Mouse (Mus musculus): ENCODE measurements at regions not wholly inside any gene's neighbourhood (a gene's known extent, or its start where the extent isn't known, plus 50 kb on each side); places are given as distances from the start of the nearest gene placed in this dataset.

DNA sequence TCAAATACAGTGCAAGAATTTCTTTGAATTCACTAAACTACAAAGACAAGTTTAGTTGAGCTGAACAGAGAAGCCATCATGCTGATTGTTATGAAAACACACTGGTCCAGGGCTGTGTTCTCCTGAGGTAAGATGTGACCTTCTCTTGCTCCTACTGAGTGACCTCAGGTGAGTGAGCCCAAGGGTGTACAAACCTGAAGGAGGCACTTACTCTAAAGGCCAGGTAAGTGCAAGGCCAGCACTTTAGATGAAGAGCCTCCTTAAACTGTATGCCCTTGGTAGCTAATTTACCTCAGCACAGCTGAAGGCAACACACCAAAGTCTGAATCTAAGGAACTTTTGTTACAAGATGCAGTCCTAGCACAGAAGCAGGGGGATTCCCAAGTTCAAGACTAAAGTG lies 128.7 kb upstream of the Lef1 start:
- no peak for DNase-seq (ENCODE audit: low spot score)
- intact Hi-C loops (cut with DNase I): no loop called here

DNA sequence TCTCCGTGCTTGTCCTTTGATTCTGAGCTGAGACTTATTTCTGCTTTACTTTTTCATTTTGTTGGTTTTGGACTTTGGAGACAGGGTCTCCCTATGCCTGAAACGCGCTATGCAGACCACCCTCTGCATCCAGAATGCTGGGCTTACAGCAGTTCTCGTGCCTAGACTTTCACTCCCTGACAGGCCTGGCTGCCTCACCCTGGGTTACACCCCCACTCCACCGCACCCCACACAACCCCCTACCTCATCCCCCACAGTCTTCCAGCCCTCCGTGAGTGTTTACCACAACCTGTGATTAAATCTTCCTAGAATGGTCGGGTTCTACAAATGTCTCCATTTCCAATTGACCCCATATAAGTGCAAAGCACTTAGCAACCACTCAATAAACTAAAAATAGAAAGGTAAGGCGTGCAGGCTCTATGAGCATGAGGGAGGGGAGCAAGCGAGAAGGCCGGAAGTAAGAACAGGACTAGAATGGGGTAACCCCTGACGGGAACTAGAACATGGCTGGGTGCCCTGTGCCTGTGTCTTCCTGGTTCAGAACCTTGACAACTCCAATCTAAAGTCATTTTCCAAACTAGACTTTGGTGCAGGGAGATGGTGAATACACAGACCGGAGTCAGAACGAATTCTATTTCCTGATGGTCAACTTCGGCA lies 131.2 kb upstream of the Lef1 start:
- intact Hi-C loops (cut with DNase I): no loop called here
- no peak for DNase-seq (ENCODE audit: low spot score)

DNA sequence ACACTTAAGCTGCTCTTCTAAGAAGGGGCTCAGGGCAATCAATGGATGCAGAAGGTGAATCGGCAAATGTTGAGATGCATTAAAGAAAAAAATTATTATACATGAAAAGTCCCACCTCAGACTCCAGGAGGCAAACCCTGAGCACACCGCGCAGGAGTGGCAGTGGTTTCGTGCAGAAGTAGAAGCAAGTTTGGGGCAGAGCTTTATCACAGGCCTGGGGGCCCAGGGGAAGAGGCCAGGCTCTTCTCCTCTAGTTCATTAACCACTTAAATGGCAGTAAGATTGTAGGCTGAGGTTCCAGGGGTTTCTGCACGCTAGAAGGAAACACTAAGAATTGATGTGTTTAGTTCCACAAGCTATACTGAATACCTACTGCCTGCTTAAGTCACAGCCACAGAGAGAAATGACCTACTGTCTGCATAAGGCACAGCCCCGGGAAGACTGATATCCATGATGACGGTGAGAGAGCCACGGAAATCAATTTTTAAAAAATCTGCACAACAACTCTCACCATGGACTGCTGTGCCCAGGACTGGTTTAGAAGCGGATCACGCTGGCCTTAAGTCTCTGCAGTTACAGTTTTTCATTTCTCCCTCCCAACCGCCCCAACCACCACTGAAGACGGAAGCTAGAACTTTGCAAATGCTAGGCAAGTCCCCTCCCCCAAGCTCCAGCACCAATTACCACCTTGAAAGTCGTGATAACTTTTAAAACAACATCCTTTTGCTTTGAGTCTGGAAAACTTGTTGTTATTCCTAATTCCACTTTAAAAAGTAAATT lies 132.2 kb upstream of the Lef1 start:
- intact Hi-C loops (cut with DNase I): no loop called here

DNA sequence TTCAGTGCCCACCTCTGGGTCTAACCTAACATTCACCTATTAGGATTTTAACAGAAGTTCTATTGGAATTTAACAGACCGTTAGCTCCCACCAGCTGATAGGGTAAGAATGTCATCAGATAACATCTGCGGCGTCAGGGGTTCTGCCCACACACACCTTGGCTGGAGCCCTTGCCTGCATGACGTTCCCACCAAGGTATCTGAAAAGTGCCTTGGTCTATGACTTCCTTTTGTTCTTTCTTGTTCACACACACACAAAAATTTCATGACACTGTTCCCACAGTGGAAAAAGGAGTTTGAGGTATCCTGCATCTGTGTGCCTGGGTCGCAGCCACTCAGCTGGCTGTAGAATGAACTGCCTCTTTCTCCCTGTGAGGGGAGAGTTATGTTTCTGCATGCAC lies 134.1 kb upstream of the Lef1 start:
- intact Hi-C loops (cut with DNase I): no loop called here
- DNase-seq (ENCODE audit: low spot score): no peak

More for the DNA sequence above, 132.2 kb upstream of the Lef1 start:
- no peak for DNase-seq (ENCODE audit: low spot score)

DNA sequence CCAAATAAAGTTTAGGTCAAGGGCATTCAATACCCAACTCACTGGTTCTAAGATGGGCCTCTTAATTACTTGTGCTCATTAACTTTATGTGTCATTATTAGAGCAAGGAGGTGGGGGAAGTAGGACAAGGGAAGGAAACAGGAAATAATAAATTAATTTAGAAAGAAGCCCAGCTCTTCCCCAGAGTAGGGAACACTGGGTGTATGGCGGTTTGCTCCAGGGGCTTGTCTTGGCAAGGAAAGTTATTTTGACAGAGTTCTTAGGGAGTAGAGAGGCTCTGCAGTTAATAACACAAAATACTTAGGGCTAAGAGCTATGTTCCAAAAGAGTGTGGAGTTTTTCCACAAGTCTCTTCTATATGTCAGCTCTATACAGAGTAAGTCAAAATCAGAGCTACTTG lies 135.0 kb upstream of the Lef1 start:
- intact Hi-C loops (cut with DNase I): no loop called here
- DNase-seq (ENCODE audit: low spot score): no peak

DNA sequence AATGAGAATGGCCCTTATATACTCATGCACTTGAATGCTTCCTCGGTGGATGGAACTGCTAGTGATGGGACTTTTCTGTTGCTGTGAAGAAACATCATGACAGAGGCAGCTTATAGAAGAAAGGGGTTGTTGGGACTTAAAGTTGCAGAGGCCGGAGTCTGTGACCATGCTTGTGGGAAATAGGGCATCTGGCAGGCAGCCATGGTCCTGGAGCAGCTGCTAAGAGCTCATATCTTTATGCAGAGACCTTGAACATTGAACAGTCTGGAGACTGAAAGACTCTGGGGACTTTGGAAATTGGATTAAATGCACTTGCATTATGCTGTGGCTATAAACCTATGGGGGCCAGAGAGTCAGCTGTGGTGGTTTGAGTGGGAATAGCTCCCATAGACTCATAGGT lies 138.1 kb upstream of the Lef1 start:
- DNase-seq (ENCODE audit: low spot score): no peak
- intact Hi-C loops (cut with DNase I): no loop called here

DNA sequence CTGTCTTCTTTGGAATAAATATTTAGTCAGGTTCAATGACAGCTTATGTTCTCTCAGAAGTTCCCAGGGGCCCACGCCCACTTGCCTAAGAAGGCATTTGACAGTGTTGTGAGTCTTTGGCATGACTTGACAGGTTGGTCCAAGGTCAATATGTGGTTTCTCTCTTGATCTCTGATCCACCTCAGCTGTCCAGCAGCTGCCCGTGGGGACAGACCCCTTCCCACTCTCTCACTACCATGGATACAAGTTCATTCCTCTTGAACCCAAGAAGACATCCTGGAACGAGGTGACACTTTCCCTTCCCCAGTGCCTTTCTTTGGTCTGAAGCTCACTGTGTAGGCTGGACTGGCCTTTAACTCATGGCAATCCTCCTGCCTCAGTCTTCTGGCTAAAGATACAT lies 145.0 kb upstream of the Lef1 start:
- intact Hi-C loops (cut with DNase I): no loop called here
- no peak for DNase-seq (ENCODE audit: low spot score)

DNA sequence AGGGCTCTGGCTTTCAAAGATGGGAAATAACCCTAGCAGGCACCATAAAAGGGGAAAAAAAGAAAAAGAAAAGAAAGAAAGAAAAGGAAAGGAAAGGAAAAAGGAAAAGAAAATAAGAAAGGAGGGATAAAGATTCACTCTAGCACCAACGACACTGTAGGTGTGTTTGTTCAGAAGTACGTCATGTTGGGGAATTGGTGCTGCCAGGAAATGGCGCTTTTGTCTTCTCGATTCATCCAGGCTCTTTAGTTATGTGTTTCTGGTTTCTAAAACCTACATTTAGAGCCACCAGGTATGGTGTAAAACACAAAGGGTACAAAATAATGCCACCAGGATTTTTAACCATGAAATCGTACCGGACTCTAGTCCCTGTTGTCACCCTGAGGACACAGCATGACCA lies 146.2 kb upstream of the Lef1 start:
- no peak for DNase-seq (ENCODE audit: low spot score)
- intact Hi-C loops (cut with DNase I): no loop called here

DNA sequence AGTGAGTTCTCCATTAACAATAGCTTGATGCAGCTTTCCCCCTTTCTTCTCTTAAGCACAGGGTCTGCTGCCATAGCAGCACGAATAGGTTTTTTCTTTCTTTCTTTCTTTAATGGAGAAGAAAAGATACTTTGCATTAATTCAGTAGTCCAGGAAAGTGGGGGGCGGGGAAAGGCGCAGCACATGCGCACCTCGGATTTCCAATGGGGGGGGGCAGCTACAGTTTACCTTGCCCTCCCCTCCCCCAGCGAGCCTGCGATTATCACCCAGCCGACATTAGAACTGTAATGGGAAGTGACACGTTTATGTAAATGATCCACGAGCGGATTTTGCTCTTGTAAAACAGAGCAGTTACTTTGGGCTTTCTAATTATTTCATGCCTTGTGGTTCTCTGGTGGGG lies 146.6 kb upstream of the Lef1 start:
- intact Hi-C loops (cut with DNase I): no loop called here
- DNase-seq (ENCODE audit: low spot score): no peak

DNA sequence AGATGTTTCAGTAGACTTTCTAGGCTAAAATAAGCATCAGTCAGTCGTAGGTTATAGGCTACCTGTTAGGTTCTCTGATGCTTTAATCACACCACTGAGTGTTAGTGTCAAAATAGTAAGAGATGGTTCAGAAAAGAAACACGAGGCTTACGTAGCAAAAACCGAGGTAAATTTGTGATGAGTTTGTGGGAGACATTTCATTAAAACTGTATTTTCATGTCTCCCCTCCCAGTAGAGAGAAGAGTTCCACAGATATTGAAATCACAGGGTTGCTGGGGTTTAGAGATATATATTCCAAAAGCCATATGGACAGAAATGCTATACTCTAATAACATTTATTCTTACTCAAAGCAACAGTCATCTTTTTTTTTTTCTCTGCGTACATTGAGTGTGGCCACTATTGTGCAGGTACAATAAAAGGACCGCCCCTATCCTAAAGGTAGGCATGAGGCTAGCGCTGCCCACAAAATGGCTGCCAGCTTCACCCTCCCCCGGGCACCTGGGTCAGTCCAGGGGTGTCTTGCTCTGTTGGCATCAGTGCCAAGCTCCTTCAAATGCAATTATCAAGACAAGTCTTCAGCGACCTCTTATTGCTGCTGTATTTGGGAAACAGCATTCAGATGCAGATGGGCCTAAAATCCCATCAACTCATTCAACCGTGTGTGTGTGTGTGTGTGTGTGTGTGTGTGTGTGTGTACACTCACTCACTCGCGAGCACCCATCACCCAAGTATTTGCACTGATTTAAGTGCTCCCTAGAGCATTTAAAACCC lies 147.4 kb upstream of the Lef1 start:
- intact Hi-C loops (cut with DNase I): no loop called here

DNA sequence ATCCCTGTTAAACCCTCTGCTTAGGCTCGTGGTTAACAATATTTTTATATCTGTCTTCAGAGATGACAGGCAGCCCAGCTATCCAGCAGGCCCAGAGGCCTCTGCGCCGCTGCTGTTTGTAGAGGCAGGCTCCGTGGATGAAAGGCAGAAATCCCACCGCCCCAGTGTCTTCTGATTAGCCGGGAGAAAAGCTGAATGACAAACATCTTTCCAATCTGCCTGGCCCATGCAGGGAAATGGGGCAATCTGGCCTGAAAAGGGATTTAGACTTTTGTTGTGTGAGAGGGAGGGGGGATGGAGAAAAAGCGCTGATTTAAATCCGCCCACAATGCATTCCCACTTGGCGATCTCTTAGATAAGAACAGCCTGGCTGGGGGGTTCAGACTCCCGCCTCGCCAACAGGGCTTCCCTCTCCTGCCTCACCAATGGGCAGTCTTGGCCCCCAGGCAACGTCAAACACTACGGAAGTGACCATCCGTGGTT lies 148.1 kb upstream of the Lef1 start:
- intact Hi-C loops (cut with DNase I): no loop called here
- no peak for DNase-seq (ENCODE audit: low spot score)

More for the DNA sequence above, 147.4 kb upstream of the Lef1 start:
- DNase-seq (ENCODE audit: low spot score): no peak

DNA sequence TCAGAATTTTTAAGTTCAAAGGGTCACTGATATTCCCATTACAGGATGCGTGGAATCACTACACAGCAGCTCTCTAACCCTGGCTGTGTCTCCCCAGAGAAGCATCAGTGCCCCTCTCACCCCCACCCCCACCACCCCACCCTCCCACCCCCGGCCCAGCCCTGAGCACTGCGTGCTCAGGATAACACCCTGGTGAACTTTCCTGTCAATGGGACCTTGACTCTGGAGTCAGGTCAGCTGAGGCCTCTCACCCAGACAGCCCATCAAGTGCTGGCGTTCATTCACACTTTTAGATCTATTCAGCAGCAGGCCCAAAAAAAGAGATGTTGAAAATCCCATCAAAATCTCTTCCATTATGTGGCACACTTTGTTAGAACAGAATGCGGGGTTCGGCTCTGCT lies 148.6 kb upstream of the Lef1 start:
- intact Hi-C loops (cut with DNase I): no loop called here
- no peak for DNase-seq (ENCODE audit: low spot score)

DNA sequence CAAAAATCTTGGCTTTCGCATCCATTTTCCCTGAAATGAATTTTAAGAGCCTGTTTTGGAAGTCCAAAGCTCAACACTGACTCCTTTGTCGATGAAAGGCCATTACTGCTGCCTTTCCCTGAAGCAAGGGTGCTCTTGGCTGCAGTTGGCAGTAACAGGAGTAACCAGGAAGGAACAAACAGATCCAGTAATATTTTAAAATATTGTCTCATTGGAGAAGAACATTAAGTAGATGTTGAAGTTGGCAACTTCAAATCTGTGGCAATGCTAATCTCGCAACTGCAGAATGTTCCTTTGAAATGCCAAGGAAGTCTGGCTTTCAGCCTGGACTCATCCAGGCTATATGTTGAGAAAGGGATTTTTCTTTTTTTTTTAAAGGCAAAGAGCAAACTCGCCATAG lies 154.3 kb upstream of the Lef1 start:
- DNase-seq (ENCODE audit: low spot score): no peak
- intact Hi-C loops (cut with DNase I): no loop called here

DNA sequence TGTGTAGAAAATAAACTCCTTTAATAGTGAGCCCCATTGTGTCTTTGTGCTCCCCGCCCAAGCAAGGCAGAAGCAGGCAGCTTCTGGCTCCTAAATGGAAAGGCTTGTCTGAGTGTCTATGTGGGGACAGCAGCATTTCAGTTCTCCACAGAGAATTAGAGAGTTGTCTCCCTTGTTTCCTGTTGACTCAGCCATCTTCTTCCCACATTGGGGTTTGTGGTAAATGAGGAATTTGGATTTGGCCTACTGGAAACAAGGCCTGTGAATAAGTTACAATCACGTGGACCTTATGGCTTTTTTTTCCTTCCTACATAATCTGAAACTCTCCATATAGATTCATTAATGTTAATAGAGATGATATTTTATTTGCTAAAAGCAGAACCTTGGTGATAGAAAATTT lies 158.9 kb upstream of the Lef1 start:
- DNase-seq (ENCODE audit: low spot score): no peak
- intact Hi-C loops (cut with DNase I): no loop called here

DNA sequence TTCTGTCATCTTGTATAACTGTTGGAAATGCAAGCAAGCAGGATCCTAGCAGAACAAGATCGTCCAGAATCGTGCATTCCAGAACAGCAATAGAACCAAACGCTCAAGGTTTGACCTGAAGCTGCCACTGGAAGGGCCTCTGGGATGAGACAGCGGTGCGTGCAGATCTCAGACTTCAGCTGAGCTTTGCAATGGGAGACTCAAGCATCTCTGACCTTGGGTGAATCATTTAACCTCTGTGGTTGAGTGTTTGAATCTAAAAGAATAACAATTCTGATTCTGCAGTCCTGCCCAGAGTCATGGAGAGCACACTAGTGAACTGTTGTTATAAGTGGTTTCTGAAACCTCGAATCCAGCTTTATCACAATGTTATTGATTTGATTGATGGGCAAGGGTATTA lies 159.4 kb upstream of the Lef1 start:
- intact Hi-C loops (cut with DNase I): no loop called here
- DNase-seq (ENCODE audit: low spot score): no peak

DNA sequence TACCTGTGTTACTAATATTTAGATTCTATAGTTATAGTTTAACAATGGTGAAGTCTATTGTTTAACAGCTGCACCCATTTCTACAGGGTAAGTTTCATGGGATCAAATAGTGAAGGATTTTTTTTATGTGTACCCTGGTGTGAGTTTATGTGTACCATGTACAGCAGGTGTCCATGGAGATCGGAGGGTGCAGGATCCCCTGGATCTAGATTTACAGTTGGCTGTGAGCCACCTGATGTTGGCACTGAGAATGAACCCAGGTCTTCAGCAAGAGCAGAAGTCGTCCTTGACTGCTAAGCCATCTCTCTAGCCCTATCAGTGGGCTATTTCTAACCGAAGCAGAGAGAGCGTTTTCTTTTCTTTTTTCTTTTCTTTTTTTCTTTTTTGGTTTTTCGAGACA lies 162.4 kb upstream of the Lef1 start:
- DNase-seq (ENCODE audit: low spot score): no peak
- intact Hi-C loops (cut with DNase I): no loop called here

DNA sequence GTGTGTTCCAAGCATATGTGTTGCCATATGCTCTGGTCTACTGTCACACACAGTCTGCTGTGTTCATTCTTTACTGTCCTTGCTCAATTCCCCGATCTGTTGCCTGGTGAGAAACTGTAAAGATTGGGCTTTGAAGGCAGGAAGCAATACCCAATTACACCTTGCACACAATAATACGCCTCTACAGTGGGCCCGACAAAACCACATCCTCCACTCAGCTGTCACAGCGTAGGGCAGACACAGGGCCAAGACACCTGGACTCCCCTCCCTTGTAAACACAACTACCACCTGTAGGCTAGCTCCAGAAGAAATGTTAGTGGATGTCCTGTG lies 163.0 kb upstream of the Lef1 start:
- DNase-seq (ENCODE audit: low spot score): no peak
- intact Hi-C loops (cut with DNase I): no loop called here

DNA sequence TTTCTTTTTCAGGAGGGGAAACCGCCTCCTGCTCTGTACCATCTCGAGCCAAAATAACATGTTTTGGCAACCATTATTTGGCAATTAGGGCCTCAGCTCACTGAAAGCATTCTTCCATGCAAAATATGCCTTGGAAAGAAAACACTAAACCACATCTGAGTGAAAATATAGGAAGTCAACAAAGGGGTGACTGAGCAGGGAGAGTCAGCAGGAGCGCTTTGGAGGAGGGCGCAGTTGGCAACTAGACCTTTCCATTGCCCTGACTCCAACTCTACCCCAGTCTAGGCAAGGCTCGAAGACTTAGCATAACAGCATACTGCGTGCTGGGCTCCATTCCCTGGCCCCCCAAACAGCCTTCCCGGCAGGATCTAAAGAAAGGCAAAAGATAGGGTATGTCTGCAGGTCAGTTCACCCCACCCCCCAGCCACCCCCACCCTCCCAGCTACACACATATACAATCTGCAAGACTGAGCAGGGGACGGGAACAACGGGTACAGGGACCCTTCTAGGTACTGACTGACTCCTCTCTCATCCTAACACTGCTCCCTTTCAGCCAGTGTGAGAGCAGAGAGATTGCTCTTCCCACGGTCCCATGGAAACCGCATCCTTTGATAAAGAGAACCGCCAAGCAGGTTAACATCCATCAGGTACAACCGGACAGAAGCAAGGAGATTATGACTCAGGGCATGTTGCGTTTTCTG lies 163.5 kb upstream of the Lef1 start:
- intact Hi-C loops (cut with DNase I): no loop called here
- no peak for DNase-seq (ENCODE audit: low spot score)

DNA sequence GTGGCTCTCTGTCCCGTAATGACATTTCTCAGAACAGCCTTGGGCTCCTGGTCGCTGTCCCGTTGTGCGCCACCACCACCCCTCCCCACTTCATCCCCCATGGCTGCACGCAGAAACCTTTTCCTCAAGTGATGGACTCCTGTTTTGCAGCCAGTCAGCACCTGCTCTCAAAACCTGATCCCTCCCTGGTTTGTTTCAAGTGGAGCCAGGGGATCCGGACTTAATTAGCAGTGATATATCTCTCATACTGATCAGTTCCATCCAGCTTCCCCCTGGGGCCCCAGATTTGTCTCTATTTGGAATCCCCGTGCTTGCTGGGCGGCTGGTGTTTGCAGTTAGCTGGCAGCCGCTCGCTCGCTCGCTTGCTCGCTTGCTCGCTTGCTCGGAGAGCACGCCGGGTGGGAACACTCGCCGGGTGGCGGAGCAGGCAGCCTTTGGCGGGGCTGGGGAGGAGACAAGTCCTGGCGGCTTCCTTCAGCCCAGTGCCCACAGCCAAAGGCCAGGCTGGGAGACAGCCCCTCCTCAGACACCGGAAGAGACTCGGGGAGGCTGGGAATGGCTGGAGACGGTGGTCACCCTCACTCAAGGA lies 164.3 kb upstream of the Lef1 start:
- intact Hi-C loops (cut with DNase I): no loop called here

DNA sequence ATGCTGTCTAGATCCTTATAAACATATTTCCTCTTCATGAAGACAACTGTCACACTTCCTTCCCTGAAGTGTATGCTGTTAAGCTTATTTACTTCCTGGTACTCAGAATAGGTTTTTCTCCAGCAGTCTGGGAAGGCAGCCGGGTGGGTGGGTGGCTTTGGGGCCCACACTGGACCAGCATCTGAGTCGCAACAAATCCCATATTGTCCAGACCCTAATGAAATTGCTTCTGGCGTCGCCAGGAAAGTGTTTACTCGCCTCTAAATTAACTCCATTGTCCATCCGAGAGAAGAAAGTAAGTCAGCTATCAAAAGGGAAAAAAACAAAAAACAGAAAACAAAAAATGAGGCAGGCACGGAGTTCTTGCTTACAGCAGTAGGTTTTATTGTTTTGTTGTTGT lies 164.9 kb upstream of the Lef1 start:
- no peak for DNase-seq (ENCODE audit: low spot score)
- intact Hi-C loops (cut with DNase I): no loop called here

More for the DNA sequence above, 164.3 kb upstream of the Lef1 start:
- no peak for DNase-seq (ENCODE audit: low spot score)
